Mouse (Mus musculus): ENCODE measurements around the gene Efnb3. TPM values are rescaled to one million over a fixed set of nuclear protein-coding genes. Genes with fewer than 3 reads are reported as not detected.
"Not testable (repeated sequence)": the region's sequence is repeated elsewhere in the genome, so short reads cannot be mapped to it uniquely, and the experiment has no call there.

The Efnb3 gene
- polyA plus RNA-seq, 1 experiment from 2014 or later = 130 TPM

DNA sequence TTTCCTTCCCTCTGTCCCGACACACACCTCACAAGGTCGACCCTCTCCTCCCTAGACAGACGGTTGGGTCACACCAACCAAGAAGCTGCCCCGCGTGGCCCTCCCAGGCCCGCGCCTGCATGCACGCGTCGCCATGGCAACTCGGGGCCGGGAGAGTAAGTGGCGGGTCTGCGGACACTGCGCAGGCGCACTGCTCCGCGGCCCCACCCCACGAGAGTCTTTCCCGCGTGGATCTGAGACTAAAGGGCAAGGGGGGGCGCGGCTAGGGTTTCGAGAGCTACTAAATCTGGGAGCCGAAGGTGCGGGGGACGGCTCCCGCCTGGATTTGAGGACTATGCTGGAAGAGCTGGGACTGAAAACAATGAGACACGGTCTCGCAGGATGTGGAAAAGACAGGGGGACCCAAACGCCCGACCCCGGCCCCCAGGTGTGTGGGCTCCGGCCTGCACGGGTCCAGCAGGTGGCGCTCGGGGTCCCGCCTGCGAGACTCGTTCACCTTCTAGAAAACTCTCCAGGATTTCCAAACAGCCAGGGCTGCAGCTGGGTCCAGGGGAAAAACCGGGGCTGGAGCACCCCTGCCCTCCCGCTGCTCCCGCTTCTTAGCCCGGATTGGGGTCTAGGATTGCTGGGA is 13.5 kb downstream of the Efnb3 start:
- WGBS = under 1% methylated on average over 44 of the region's 44 CpGs
- no peaks in the 10 kb centered on the region for H3K9me3 ChIP-seq
- no peaks in the 10 kb centered on the region; the same call in 1 of the 2 replicates for H3K27me3 ChIP-seq
- peak overlapping the region; percentile 83 for H3K4me2 ChIP-seq (replicated peaks)
- no peaks in the 10 kb centered on the region for H3K36me3 ChIP-seq
- H3K9ac ChIP-seq (replicated peaks) = peak overlapping the region; percentile 70
- H3K4me3 ChIP-seq (replicated peaks) = peak overlapping the region; percentile 44
- peak; percentile 76 for ATAC-seq
- H3K27ac ChIP-seq = peak overlapping the region; percentile 93
- H3K4me1 ChIP-seq (replicated peaks) = peaks cover 69% of the 10 kb centered on the region

DNA sequence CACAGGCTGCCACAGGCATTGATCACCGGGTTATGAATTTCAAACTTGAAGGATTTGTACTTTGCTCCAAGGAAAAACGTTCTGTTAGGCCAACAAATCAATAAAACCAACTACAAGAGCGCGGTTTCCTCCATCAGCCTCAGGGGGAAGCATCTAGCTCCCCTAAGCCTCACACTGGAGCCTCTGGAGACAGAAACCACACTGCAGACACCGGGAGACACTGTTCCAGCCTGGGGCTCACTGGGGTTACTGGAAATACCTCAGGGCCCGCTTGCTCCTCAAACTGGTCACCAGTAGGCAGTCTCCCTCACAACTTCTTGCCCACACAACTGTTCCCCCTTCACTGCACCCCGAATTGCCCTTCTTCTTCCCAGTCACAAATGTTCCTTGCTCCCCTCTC is 14.0 kb downstream of the Efnb3 start:
- 11% methylated on average over 7 of the region's 7 CpGs for WGBS
- H3K9ac ChIP-seq (replicated peaks) = peak overlapping the region; percentile 70
- peak overlapping the region; percentile 93 for H3K27ac ChIP-seq
- H3K4me1 ChIP-seq (replicated peaks) = peaks cover 66% of the 10 kb centered on the region
- H3K4me2 ChIP-seq (replicated peaks) = peak overlapping the region; percentile 83
- H3K9me3 ChIP-seq = no peaks in the 10 kb centered on the region
- H3K36me3 ChIP-seq = no peaks in the 10 kb centered on the region
- peak; percentile 19 for ATAC-seq
- H3K27me3 ChIP-seq = no peaks in the 10 kb centered on the region; the same call in 1 of the 2 replicates
- H3K4me3 ChIP-seq (replicated peaks) = peak overlapping the region; percentile 44

DNA sequence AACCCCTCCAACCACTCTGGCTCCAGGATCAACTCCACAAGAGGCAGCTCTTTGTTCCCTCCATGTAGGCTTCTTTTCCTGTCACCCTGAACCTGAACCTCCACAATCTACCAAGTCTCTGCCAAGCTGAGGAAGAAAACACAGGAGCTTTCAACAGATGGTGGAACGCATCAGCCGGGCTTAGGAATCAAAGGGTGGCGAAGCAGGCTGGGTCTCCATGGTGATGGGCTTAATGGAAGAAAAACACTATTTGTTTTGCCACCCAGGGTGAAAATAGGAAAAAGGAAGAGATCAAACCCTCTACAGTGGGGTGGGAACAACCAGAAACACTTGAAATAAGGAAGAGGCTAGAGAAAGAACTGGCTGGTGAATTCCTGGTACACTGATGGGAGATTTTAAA is 16.4 kb downstream of the Efnb3 start:
- no peaks in the 10 kb centered on the region for H3K9me3 ChIP-seq
- WGBS = 7% methylated on average over 3 of the region's 3 CpGs
- ATAC-seq = no peak
- no peak overlapping the region for H3K9ac ChIP-seq (replicated peaks)
- H3K4me2 ChIP-seq (replicated peaks) = 0 out of 2 replicates have a peak overlapping the region, but pooled peaks have one; percentile 14
- H3K36me3 ChIP-seq = no peaks in the 10 kb centered on the region
- H3K4me1 ChIP-seq (replicated peaks) = peaks cover 49% of the 10 kb centered on the region
- H3K4me3 ChIP-seq (replicated peaks) = no peak overlapping the region
- H3K27ac ChIP-seq = peak overlapping the region; percentile 72
- no peaks in the 10 kb centered on the region for H3K27me3 ChIP-seq

GRCm38 (mm10) chr11:69541741-69542140 is 18.3 kb downstream of the Efnb3 start:
- H3K36me3 ChIP-seq = not testable (repeated sequence)
- WGBS = 95% methylated on average over 1 of the region's 3 CpGs

GRCm38 (mm10) chr11:69540700-69541099 is 19.3 kb downstream of the Efnb3 start:
- no peaks in the 10 kb centered on the region for H3K9me3 ChIP-seq
- no peak overlapping the region for H3K9ac ChIP-seq (replicated peaks)
- no peak overlapping the region for H3K27ac ChIP-seq
- peaks cover 20% of the 10 kb centered on the region for H3K4me1 ChIP-seq (replicated peaks)
- 96% methylated on average over 2 of the region's 2 CpGs for WGBS
- H3K4me3 ChIP-seq (replicated peaks) = no peak overlapping the region
- no peak overlapping the region for H3K4me2 ChIP-seq (replicated peaks)
- no peak for ATAC-seq
- no peaks in the 10 kb centered on the region for H3K36me3 ChIP-seq
- no peaks in the 10 kb centered on the region for H3K27me3 ChIP-seq

More at GRCm38 (mm10) chr11:69541741-69542140, 18.3 kb downstream of the Efnb3 start:
- ATAC-seq; H3K4me3 ChIP-seq (replicated peaks); H3K9me3 ChIP-seq; H3K27ac ChIP-seq; H3K4me2 ChIP-seq (replicated peaks); H3K27me3 ChIP-seq; H3K9ac ChIP-seq (replicated peaks): not testable (repeated sequence)
- H3K4me1 ChIP-seq (replicated peaks) = peaks cover 31% of the 10 kb centered on the region

GRCm38 (mm10) chr11:69534990-69535389 is 25.0 kb downstream of the Efnb3 start:
- H3K4me2 ChIP-seq (replicated peaks) = no peak overlapping the region
- no peaks in the 10 kb centered on the region for H3K27me3 ChIP-seq
- no peak overlapping the region for H3K27ac ChIP-seq
- 74% methylated on average over 1 of the region's 1 CpGs for WGBS
- H3K4me1 ChIP-seq (replicated peaks) = no peaks in the 10 kb centered on the region
- ATAC-seq = no peak
- no peak overlapping the region for H3K4me3 ChIP-seq (replicated peaks)
- no peaks in the 10 kb centered on the region for H3K36me3 ChIP-seq
- H3K9ac ChIP-seq (replicated peaks) = no peak overlapping the region
- H3K9me3 ChIP-seq = no peaks in the 10 kb centered on the region

DNA sequence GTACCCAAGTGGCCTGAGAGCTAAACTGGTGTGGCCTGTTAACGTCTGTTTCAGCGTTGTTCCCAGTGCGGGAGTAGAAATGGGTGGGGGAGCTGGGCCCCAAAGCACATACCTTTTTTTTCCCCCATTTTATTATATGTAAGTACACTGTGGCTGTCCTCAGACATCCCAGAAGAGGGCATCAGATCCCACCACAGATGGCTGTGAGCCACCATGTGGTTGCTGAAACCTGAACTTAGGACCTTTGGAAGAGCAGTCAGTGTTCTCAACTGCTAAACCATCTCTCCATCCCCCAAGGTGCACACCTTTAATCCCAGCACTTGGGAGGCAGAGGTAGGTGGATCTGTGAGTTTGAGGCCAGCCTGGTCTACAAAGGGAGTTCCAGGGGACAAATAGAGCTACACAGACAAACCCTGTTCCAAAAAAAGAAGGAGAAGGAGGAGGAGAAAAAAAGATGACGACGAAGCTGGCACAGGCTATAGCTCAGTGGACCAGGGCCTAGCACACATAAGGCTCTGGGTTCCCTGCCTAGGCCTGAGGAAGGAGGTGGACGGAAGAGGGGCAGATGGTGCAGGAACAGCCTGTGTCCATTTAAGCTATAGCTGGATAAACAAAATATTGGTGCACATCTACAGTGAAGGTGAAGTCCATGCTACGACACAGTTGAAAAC is 27.4 kb downstream of the Efnb3 start:
- Histone ChIP-seq H3K36me3 (0 out of 2 replicates have a peak, but pooled peaks cover 3% of the 10 kb centered on the region), H3K9ac (replicated peaks) (no peak overlapping the region), H3K27me3 (no peaks in the 10 kb centered on the region), H3K4me1 (replicated peaks) (peaks cover 6% of the 10 kb centered on the region), H3K27ac (no peak overlapping the region), H3K9me3 (no peaks in the 10 kb centered on the region), H3K4me2 (replicated peaks) (no peak overlapping the region), H3K4me3 (replicated peaks) (no peak overlapping the region)
- 89% methylated on average over 7 of the region's 7 CpGs for WGBS
- no peak for ATAC-seq

DNA sequence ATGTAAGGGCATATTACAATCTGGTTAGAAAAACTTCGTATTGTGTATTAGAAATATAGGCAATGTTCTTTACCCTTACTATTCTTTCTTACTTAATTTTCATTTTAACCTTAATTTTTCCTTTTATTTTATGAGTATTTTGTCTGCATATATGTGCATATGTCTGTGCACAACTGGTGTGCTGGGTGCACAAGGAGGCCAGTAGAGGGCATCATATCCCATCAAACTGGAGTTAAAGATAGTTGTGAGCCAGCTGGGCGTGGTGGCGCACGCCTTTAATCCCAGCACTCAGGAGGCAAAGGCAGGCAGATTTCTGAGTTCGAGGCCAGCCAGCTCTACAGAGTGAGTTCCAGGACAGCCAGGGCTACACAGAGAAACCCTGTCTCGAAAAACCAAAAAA is 29.2 kb downstream of the Efnb3 start:
- not testable (repeated sequence) for H3K4me3 ChIP-seq (replicated peaks); ATAC-seq; H3K36me3 ChIP-seq; H3K9me3 ChIP-seq; H3K27me3 ChIP-seq; H3K4me2 ChIP-seq (replicated peaks); H3K27ac ChIP-seq; H3K9ac ChIP-seq (replicated peaks)
- peaks cover 23% of the 10 kb centered on the region for H3K4me1 ChIP-seq (replicated peaks)
- WGBS = 90% methylated on average over 6 of the region's 6 CpGs

GRCm38 (mm10) chr11:69530281-69530680 is 29.7 kb downstream of the Efnb3 start:
- not testable (repeated sequence) for H3K9me3 ChIP-seq; ATAC-seq; H3K27ac ChIP-seq; H3K9ac ChIP-seq (replicated peaks); H3K27me3 ChIP-seq; H3K4me3 ChIP-seq (replicated peaks); H3K36me3 ChIP-seq; H3K4me2 ChIP-seq (replicated peaks)
- 93% methylated on average over 3 of the region's 3 CpGs for WGBS
- peaks cover 23% of the 10 kb centered on the region for H3K4me1 ChIP-seq (replicated peaks)

DNA sequence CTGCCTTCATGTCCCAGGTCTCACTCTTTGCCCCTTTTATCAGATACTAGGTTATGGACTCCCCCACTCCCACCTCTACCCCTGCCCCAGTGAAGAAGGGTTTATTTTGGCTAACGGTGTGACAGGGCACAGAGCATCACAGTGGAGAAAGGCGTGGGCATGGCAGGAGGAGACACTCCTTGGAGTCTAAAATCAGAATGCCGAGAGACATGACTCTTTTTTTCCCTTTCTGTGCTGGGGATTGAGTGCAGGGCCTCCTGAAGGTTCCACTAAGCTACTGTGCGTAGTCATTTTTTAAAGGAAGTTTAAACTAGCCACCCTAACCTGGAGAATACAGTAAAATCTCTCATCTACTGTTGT is 32.0 kb downstream of the Efnb3 start:
- Histone ChIP-seq H3K4me2 (replicated peaks) (peak overlapping the region; percentile 53), H3K4me1 (replicated peaks) (peaks cover 23% of the 10 kb centered on the region), H3K9me3 (no peaks in the 10 kb centered on the region), H3K27me3 (no peaks in the 10 kb centered on the region), H3K4me3 (replicated peaks) (no peak overlapping the region), H3K27ac (peak overlapping the region; percentile 98), H3K36me3 (0 out of 2 replicates have a peak, but pooled peaks cover 3% of the 10 kb centered on the region), H3K9ac (replicated peaks) (0 out of 2 replicates have a peak overlapping the region, but pooled peaks have one; percentile 68)
- no peak for ATAC-seq
- 63% methylated on average over 4 of the region's 4 CpGs for WGBS

DNA sequence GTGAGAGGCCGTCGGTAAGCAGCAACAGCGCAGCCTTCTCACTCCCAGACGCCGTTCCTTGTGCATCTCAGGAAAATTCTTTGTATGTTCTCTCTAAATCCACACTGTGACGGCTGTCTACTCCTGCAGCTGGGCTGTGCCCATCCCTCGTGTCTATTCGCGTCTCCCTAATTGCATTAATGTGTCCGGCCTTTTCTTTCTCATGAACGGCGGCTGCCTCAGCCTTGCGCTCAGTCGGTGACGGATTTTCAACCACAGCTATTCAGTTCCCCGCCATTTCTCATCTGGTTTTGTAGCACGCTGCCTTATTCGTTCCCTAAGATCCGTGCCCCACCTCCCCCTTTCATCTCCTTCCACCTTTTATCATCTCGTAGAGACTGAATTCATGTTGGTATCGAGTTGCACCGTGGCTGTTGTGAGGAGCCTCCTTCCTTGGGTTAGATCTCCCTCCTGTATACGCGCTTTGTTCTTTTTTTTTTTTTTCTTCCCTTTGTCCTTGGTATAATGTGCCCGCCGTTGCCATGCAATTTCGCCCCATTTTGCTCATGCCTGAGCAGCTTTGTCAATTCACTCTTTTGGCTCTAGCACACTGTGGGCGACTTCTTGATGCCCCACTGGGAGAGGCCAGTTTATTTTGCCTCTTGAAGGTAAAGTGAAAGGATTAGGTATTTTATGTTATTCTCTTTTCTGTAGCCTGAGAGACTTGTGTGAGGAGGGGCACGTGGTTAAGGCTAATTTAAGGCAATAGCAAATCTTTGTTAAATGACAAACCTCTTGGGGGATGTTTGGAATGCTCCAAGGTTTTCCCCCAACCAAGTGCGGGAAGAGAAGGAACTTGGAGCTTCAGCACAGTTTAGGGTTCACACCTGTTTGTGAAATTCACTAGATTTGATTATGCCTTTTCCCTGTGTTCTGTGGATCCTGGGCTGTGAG is 32.6 kb downstream of the Efnb3 start:
- 0 out of 2 replicates have a peak, but pooled peaks cover 3% of the 10 kb centered on the region for H3K36me3 ChIP-seq
- peaks cover 23% of the 10 kb centered on the region for H3K4me1 ChIP-seq (replicated peaks)
- H3K4me3 ChIP-seq (replicated peaks) = peak overlapping the region; percentile 25
- WGBS = 2% methylated on average over 30 of the region's 30 CpGs
- H3K27me3 ChIP-seq = no peaks in the 10 kb centered on the region
- peak overlapping the region; percentile 68 for H3K9ac ChIP-seq (replicated peaks)
- H3K4me2 ChIP-seq (replicated peaks) = peak overlapping the region; percentile 53
- no peaks in the 10 kb centered on the region for H3K9me3 ChIP-seq
- peak; percentile 86 for ATAC-seq
- peak overlapping the region; percentile 98 for H3K27ac ChIP-seq

Data from midbrain, embryonic 13.5 days (tissue).